Mouse (Mus musculus): Measurements from ENCODE around the gene Pim3. TPM values are rescaled to one million over a fixed set of nuclear protein-coding genes. Genes with fewer than 3 reads are reported as not detected.

Pim3 gene
- polyA plus RNA-seq, 1 experiment from 2014 or later, result 45.3 TPM

DNA sequence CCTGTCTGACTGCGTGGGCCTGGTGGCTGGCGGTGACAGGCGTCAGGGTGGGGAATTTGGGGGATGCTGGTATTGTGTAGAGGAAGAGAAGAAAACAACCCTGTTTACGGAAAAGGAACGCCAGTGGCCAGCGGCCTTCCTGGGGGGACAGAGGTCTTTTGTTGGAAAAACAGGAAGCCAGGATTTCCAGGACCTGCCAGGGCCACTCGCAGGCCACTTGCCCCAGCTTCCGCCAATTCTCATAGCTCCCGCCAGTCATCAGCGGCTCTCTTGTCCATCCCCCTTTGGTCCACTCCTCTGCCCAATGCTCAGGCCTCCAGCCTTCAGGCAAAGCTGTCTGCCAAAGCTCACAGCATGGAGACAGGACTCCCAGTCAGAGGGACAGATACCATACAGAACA lies 21.9 kb upstream of the Pim3 start:
- H3K4me3 ChIP-seq, result no peak overlapping the region
- no peaks in the 10 kb centered on the region for H3K9me3 ChIP-seq (replicated peaks)
- H3K27me3 ChIP-seq, result no peaks in the 10 kb centered on the region; the same call in 1 of the 2 replicates
- H3K4me2 ChIP-seq (replicated peaks), result no peak overlapping the region
- H3K4me1 ChIP-seq, result peaks cover 31% of the 10 kb centered on the region
- no peak for ATAC-seq (ENCODE audit: low FRiP score)
- H3K9ac ChIP-seq, result no peak overlapping the region
- H3K36me3 ChIP-seq, result no peaks in the 10 kb centered on the region
- H3K27ac ChIP-seq, result peak overlapping the region; percentile 44; the same call in 1 of the 2 replicates
- 61% methylated on average over 10 of the region's 10 CpGs for WGBS

DNA sequence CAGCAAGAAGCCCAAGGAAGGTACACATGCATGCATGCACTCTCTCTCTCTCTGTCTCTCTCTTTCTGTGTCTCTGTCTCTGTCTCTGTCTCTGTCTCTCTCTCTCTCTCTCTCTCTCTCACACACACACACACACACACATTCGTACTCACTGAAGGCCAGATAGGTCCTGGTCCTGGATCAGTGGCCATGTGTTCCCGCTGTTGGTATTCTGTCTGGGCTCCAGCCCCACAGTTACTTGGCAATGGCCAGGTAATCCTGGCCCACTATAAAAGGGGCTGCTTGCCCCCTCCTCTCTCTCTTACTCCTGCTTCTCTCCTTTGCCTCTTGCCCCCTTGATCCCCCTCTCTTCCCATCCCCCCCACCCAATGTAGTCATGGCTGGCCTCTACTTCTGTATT lies 20.8 kb upstream of the Pim3 start:
- Histone ChIP-seq H3K4me3 (no peak overlapping the region), H3K9ac (no peak overlapping the region), H3K4me1 (peaks cover 31% of the 10 kb centered on the region), H3K27ac (no peak overlapping the region), H3K36me3 (no peaks in the 10 kb centered on the region), H3K4me2 (replicated peaks) (no peak overlapping the region), H3K27me3 (no peaks in the 10 kb centered on the region; the same call in 1 of the 2 replicates), H3K9me3 (replicated peaks) (no peaks in the 10 kb centered on the region)
- no peak for ATAC-seq (ENCODE audit: low FRiP score)
- WGBS, result 92% methylated on average over 2 of the region's 2 CpGs

DNA sequence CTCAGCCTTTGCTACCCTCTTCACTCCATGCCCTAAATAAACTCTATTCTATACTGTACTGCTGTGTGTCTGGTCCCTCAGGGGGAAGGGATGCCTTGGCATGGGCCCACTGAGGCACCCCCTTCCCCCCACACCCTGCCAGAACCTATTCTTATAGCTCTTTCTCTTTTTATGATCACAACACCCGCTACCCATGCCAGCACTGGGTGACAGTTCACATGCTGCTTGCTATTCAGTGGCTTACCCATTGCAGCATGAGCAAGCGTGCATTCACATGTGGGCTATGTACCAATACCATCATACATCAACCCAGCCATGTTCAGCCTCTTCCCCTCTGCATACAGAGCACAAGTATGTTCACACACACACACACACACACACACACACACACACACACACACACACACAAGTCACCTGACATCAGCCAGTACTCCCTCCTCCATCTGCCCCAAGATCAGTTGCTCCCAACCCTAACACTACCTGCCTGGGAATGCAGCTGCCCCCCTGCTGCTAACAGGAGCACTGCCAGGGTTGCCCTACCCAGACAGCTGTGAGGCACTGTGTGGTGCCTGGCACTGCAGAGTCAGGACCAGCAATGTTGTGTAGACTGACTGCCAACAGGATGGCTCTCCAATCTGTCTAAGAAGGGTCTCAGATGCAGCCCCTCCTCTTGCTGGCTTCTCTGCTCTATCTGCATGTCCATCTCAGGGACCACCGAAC lies 20.2 kb upstream of the Pim3 start:
- no peak overlapping the region for H3K9ac ChIP-seq

DNA sequence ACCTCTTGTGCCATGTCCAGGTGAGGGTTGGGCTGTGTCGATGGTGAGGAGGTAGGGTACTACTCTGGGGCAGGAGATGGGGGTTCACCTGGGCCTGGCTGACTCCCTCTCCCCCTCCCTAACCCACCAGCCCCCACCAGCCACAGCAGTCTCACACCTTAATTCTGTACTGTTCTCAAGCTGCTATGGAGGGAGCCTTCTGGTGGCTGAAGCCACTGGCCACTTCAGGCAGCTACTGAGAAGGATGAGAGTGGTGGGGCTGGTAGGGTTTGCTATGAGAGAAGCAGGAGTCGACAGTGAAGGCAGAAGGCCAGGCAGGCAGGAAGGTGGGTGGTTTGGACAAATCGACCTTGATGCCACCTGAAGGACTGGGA lies 19.7 kb upstream of the Pim3 start:
- H3K27me3 ChIP-seq, result no peaks in the 10 kb centered on the region; the same call in 1 of the 2 replicates
- H3K9me3 ChIP-seq (replicated peaks), result no peaks in the 10 kb centered on the region
- no peaks in the 10 kb centered on the region for H3K36me3 ChIP-seq
- peaks cover 23% of the 10 kb centered on the region for H3K4me1 ChIP-seq
- no peak for ATAC-seq (ENCODE audit: low FRiP score)
- no peak overlapping the region for H3K4me3 ChIP-seq
- no peak overlapping the region for H3K9ac ChIP-seq
- no peak overlapping the region for H3K27ac ChIP-seq
- no peak overlapping the region for H3K4me2 ChIP-seq (replicated peaks)
- WGBS, result 80% methylated on average over 3 of the region's 3 CpGs

More for the DNA sequence above, 20.2 kb upstream of the Pim3 start:
- Histone ChIP-seq H3K36me3 (no peaks in the 10 kb centered on the region), H3K9me3 (replicated peaks) (no peaks in the 10 kb centered on the region), H3K4me1 (peaks cover 28% of the 10 kb centered on the region), H3K4me3 (no peak overlapping the region), H3K27ac (no peak overlapping the region), H3K4me2 (replicated peaks) (no peak overlapping the region), H3K27me3 (no peaks in the 10 kb centered on the region; the same call in 1 of the 2 replicates)
- WGBS, result 87% methylated on average over 3 of the region's 3 CpGs
- no peak for ATAC-seq (ENCODE audit: low FRiP score)

DNA sequence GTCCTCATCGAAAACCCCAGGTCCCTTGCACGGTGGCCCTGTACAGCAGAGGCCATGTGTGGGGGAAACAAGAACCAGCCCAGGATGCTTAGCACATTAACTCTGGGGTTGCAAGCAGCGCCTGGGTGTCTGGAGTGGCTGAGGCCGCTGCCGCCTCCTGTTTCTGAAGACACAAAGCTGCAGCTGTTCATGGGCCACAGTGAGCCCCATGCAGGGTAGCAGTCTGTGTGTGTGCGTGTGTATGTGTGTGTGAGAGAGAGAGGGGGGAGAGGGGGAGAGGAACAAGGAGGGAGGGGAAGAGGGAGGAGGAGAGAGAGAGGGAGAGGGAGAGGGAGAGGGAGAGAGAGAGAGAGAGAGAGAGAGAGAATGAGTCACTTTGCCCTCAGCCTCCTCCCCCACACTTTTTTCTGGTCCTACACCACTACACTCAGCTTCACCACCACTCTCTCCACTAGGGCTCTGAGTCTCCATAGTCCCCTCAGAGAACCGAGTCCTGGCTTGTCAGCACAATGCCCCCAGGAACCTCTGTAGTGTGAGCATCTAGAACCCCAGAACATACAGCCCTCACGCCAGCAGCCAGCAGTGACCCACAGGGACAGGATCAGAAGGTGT lies 18.4 kb upstream of the Pim3 start:
- Histone ChIP-seq H3K4me1 (peaks cover 14% of the 10 kb centered on the region), H3K36me3 (no peaks in the 10 kb centered on the region), H3K27ac (no peak overlapping the region), H3K9ac (no peak overlapping the region), H3K4me3 (no peak overlapping the region), H3K9me3 (replicated peaks) (no peaks in the 10 kb centered on the region), H3K4me2 (replicated peaks) (no peak overlapping the region), H3K27me3 (no peaks in the 10 kb centered on the region; the same call in 1 of the 2 replicates)
- no peak for ATAC-seq (ENCODE audit: low FRiP score)
- 44% methylated on average over 8 of the region's 8 CpGs for WGBS

DNA sequence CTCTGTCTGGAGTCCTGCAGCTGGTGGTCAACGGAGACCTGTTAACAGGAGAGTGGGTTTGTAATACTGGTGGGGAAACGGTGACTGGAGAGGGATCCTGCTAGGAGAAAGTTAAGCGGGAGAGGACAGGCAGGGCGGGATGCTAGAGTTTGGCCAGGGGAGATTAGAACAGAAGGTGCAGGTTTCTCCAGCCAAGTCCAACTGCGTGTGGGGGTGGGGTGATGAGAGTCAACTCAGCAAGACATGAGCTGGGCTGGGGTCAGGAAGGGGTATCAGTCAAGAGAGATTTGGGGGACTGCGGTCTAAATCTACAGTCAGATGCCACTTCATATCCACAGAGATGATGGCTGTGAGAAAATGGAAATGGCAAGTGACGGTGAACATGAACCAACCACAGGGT lies 17.0 kb upstream of the Pim3 start:
- Histone ChIP-seq H3K9me3 (replicated peaks) (no peaks in the 10 kb centered on the region), H3K4me3 (no peak overlapping the region), H3K9ac (no peak overlapping the region), H3K36me3 (no peaks in the 10 kb centered on the region), H3K4me2 (replicated peaks) (no peak overlapping the region), H3K27ac (no peak overlapping the region), H3K27me3 (no peaks in the 10 kb centered on the region), H3K4me1 (peaks cover under 1% of the 10 kb centered on the region)
- ATAC-seq (ENCODE audit: low FRiP score), result no peak
- 89% methylated on average over 7 of the region's 7 CpGs for WGBS

DNA sequence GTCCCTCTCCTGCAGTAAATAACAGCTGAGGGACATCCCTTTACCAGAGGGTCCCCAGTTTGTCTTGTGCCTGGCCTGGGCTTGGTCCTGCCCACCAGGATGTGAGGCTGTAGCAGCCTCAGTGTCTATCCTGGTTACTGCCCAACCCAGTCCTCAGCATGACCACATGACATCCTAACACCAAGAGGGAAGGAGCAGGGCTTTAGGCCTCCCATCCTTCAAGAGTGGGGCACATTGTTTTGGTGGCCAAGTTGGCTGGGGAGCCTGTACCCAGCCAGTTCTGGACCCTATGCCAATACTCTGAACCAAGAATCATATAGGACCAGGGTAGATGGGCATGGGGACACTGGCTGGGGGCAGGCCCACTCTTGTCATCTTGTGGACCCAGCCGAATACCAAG lies 13.3 kb upstream of the Pim3 start:
- Histone ChIP-seq H3K4me2 (replicated peaks) (no peak overlapping the region), H3K36me3 (no peaks in the 10 kb centered on the region), H3K27ac (no peak overlapping the region), H3K9me3 (replicated peaks) (no peaks in the 10 kb centered on the region), H3K9ac (no peak overlapping the region), H3K27me3 (no peaks in the 10 kb centered on the region), H3K4me3 (no peak overlapping the region), H3K4me1 (peaks cover 17% of the 10 kb centered on the region)
- 94% methylated on average over 1 of the region's 1 CpGs for WGBS
- ATAC-seq (ENCODE audit: low FRiP score), result no peak

DNA sequence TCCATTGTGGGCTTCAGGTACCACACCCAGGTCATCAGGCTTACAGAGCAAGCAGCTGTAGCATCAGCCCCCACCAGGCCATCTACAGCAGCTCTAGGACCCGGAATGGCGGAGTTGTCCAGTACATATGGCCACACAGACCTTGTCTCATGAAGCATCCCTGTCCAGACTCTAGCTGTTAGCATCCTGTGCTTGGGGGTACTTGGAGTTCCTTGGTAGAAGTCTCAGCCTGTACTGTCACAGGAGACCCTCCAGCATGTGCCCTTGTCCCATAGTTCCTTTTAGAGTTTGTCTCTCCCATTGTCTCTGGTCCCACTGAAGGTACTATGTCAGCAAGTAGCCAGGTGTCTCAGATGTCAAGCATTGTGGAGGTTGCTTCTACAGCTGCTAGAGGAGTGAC lies 12.4 kb upstream of the Pim3 start:
- Histone ChIP-seq H3K27ac (no peak overlapping the region), H3K9ac (no peak overlapping the region), H3K9me3 (replicated peaks) (no peaks in the 10 kb centered on the region), H3K36me3 (no peaks in the 10 kb centered on the region), H3K27me3 (no peaks in the 10 kb centered on the region), H3K4me1 (peaks cover 24% of the 10 kb centered on the region), H3K4me2 (replicated peaks) (no peak overlapping the region), H3K4me3 (no peak overlapping the region)
- ATAC-seq (ENCODE audit: low FRiP score), result no peak
- 93% methylated on average over 2 of the region's 2 CpGs for WGBS

DNA sequence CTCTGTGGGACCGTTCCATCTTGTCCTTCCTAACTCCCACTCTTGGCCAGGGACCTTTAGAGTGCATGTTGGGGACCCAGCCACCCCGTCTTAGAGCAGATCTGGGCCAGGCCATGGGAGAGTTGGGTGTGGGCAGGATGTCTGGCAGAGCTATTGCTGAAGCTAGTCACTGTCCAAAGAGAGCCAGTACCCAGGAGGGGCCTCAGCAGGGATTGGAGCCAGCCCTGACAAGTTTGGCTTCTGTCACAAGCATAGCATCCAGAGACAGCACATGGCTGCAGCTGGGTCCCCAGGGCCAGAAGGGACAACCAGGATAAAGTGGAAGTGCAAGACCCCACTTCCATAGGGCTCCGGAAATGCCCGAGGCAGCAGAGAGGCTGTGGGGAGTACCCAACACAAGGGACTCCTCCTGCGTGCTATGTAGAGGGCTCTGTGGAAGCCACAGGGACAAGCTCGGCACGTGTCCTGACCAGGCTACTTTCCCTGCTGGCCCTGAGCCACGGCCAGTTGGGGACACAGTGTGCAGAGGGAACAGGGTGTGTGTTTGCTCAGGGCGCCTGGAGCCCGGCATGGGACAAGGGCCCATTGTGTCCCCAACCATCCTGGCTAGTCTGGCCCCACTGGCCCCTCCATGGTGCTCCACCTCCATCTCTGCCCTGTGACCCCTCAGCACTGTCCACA lies 11.7 kb upstream of the Pim3 start:
- Histone ChIP-seq H3K27me3 (no peaks in the 10 kb centered on the region), H3K27ac (no peak overlapping the region), H3K36me3 (no peaks in the 10 kb centered on the region), H3K9ac (no peak overlapping the region), H3K4me2 (replicated peaks) (no peak overlapping the region), H3K4me3 (no peak overlapping the region), H3K9me3 (replicated peaks) (no peaks in the 10 kb centered on the region), H3K4me1 (peaks cover 30% of the 10 kb centered on the region)
- 59% methylated on average over 10 of the region's 10 CpGs for WGBS
- ATAC-seq (ENCODE audit: low FRiP score), result no peak

DNA sequence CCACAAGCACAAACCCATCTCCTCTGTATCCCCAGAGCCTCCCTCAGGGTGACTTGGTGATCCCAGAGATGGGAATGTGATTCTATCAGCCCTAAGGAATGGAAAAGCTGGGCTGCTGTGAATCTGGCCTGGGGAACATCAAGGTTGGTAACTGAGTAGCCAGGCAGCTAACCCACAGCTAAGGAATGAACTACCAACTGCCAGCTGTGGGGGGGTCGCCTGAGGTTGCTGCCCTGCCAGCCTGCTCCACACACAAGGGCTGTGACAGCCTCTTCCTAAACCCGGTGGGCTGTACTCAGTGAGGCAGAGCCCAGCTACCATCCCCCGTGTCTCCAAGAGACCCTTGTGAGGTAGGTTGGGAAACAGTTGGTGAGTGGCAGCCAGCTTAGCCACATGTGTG lies 10.9 kb upstream of the Pim3 start:
- Histone ChIP-seq H3K9me3 (replicated peaks) (no peaks in the 10 kb centered on the region), H3K9ac (no peak overlapping the region), H3K4me3 (no peak overlapping the region), H3K27me3 (no peaks in the 10 kb centered on the region), H3K27ac (no peak overlapping the region), H3K36me3 (no peaks in the 10 kb centered on the region), H3K4me2 (replicated peaks) (no peak overlapping the region), H3K4me1 (peaks cover 34% of the 10 kb centered on the region)
- no peak for ATAC-seq (ENCODE audit: low FRiP score)
- WGBS, result 59% methylated on average over 3 of the region's 3 CpGs

DNA sequence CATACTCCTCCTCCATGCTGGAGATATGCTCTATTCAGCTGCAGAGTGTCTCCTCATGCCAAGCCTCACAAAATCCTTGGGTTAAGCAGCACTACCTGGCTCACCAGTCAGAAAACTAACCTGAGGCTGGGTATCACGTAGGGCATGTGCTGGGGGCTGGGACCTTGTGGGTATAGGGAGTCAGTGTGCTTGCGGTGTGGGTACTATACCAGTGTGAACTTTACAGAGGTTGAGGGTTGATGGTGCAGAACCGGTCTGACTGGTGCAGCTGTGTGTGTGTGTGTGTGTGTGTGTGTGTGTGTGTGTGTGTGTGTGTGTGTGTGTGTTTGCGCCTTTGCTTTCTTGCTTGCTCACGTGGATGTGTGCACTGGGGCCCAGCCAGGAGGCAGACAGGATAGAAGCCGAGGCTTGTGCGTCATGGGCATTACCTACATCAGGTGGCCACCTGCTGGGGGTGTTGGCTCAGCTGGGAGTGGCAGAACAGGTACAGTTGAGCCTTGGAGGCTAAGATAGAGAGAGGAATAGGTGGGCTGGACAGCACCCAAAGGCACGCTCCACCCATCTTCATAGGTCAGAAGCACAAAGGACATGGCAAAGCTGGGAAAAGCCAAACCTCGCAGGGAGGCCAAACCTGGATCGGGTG lies 10.4 kb upstream of the Pim3 start:
- Histone ChIP-seq H3K27me3 (no peaks in the 10 kb centered on the region), H3K4me3 (no peak overlapping the region), H3K4me2 (replicated peaks) (no peak overlapping the region), H3K9ac (peak overlapping the region; percentile 19; the same call in 1 of the 2 replicates), H3K36me3 (no peaks in the 10 kb centered on the region), H3K4me1 (peaks cover 34% of the 10 kb centered on the region), H3K27ac (no peak overlapping the region), H3K9me3 (replicated peaks) (no peaks in the 10 kb centered on the region)
- WGBS, result 81% methylated on average over 10 of the region's 10 CpGs
- no peak for ATAC-seq (ENCODE audit: low FRiP score)

DNA sequence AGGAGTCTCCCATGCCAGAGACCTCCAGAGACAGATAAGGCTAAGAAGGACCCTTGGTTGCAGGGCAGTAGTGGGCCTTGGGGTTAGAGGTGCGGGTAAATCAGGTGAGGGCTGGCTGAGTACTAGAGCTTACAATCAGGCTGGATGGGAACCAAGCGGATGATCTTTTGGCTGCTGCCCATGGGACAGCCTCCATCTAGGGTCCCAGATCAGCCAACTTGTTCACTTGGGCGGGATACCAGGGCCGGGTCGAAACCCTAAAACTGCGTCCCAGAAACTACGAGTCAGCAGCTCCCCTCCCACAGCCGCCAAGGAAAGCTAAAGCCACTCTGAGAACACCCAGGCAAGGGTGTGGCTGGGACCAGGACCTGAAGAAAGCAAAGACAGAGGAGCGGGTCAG lies 8.9 kb upstream of the Pim3 start:
- no peak overlapping the region for H3K27ac ChIP-seq
- ATAC-seq (ENCODE audit: low FRiP score), result no peak
- H3K9me3 ChIP-seq (replicated peaks), result no peaks in the 10 kb centered on the region
- no peaks in the 10 kb centered on the region for H3K27me3 ChIP-seq
- no peak overlapping the region for H3K4me2 ChIP-seq (replicated peaks)
- 90% methylated on average over 9 of the region's 9 CpGs for WGBS
- H3K9ac ChIP-seq, result no peak overlapping the region
- peaks cover 34% of the 10 kb centered on the region for H3K4me1 ChIP-seq
- no peaks in the 10 kb centered on the region for H3K36me3 ChIP-seq
- H3K4me3 ChIP-seq, result no peak overlapping the region
